Mouse (Mus musculus): ENCODE results near the gene Echs1.

GRCm38 (mm10) chr7:140126022-140126350 lies 9.7 kb upstream of the Echs1 start:
- no peak for TF ChIP-seq CTCF (IDR thresholded peaks at IDR 0.05; ENCODE audit: low read depth, low read length)
- no peak for TF ChIP-seq POLR2A (IDR thresholded peaks at IDR 0.05; ENCODE audit: borderline replicate concordance, low read depth, low read length)
